Mouse (Mus musculus) intestine, embryonic 16.5 days (tissue): ENCODE data around the gene Gm37240. TPM values are rescaled to one million over a fixed set of nuclear protein-coding genes. Genes with fewer than 3 reads are reported as not detected.

Experiments used
- ATAC-seq: fragments of 200-750 bp; cut with Nextera tagmentation; 2 replicates; pipeline ENCODE4 v1.8.0; 2017; ENCODE audit warnings: moderate TSS enrichment, moderate library complexity
- H3K27ac ChIP-seq: fragments of 300-500 bp; sonication (generic); 2 replicates; pipeline ENCODE4 v1.5.1; 2014; ENCODE audit warnings: mild to moderate bottlenecking, low read length
- H3K27me3 ChIP-seq: fragments of 300-500 bp; sonication (generic); replicated peaks from 2 replicates; pipeline ENCODE4 v1.6.1; 2014; ENCODE audit warnings: low read length, control low read depth, mixed read lengths; ENCODE audit not compliant: control insufficient read depth, insufficient read depth
- H3K36me3 ChIP-seq: fragments of 300-500 bp; sonication (generic); 2 replicates; pipeline ENCODE4 v1.6.1; 2014; ENCODE audit warnings: low read length, control low read depth; ENCODE audit not compliant: control insufficient read depth, insufficient read depth
- H3K4me1 ChIP-seq: fragments of 300-500 bp; sonication (generic); 2 replicates; pipeline ENCODE4 v1.6.1; 2014; ENCODE audit warnings: low read length, control low read depth, mixed read lengths; ENCODE audit not compliant: control insufficient read depth, insufficient read depth
- H3K4me2 ChIP-seq: fragments of 300-500 bp; sonication (generic); 2 replicates; pipeline ENCODE4 v1.6.1; 2014; ENCODE audit warnings: low read depth, low read length, control low read depth
- H3K4me3 ChIP-seq: fragments of 300-500 bp; sonication (generic); 2 replicates; pipeline ENCODE4 v1.5.1; 2014; ENCODE audit warnings: mild to moderate bottlenecking, low read length
- H3K9ac ChIP-seq: fragments of 300-500 bp; sonication (generic); 2 replicates; pipeline ENCODE4 v1.6.1; 2014; ENCODE audit warnings: low read depth, low read length
- H3K9me3 ChIP-seq: fragments of 300-500 bp; sonication (generic); 2 replicates; pipeline ENCODE4 v1.6.1; 2016; ENCODE audit warnings: low read length, control low read depth; ENCODE audit not compliant: control insufficient read depth
- WGBS: fragments of 180-500 bp; shearing (Covaris S2); extraction: QIAGEN DNeasy Blood & Tissue Kit; methylation state at CpG from one replicate; pipeline ENCODE4 v1.1.7; 2014; 5-methylcytosine and 5-hydroxymethylcytosine counted together
- polyA plus RNA-seq: library from polyadenylated mRNA; unstranded; fragments of >200 nt; fragmentation: Nextera tagmentation; extraction: Ambion mirVana; gene quantifications from 2 replicates; pipeline ENCODE4 v1.2.1, GENCODE M21; 2015

Gm37240 gene
- polyA plus RNA-seq, 1 experiment from 2014 or later = 6.8 TPM

DNA sequence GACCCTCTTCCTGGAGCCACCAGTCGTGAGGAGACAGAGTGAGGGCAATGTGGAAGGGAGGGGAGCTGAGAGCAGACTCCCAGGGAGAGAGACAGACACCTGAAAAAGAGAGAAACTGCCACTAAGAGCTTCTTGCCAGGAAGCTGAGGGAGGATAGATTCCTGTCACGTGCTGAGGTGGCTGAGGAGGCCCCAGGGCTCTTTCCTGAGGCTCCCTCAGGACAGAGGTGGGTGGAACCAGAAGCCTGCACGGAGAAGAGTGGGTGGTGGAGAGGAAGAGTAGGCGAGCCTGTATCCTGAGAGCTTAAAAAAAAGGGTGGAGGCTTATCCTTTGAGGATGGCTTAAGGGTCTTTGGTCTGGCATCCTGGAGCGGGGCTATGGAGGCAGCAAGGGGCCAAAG, 699.0 kb downstream of the Gm37240 start:
- Histone ChIP-seq H3K4me1 (peaks cover 17% of the 10 kb centered on the region), H3K27me3 (no peaks in the 10 kb centered on the region), H3K4me2 (no peak overlapping the region), H3K9ac (no peak overlapping the region), H3K27ac (no peak overlapping the region), H3K36me3 (no peaks in the 10 kb centered on the region), H3K9me3 (no peaks in the 10 kb centered on the region), H3K4me3 (no peak overlapping the region)
- 46% methylated on average over 5 of the region's 5 CpGs for WGBS
- no peak for ATAC-seq

GRCm38 (mm10) chr3:85186661-85187076, 700.6 kb downstream of the Gm37240 start:
- peaks cover 17% of the 10 kb centered on the region for H3K4me1 ChIP-seq
- 53% methylated on average over 19 of the region's 19 CpGs for WGBS
- no peak overlapping the region for H3K9ac ChIP-seq
- no peaks in the 10 kb centered on the region for H3K36me3 ChIP-seq
- H3K9me3 ChIP-seq = no peaks in the 10 kb centered on the region
- no peak for ATAC-seq
- H3K4me3 ChIP-seq = no peak overlapping the region
- no peak overlapping the region for H3K27ac ChIP-seq
- no peak overlapping the region for H3K4me2 ChIP-seq
- H3K27me3 ChIP-seq = no peaks in the 10 kb centered on the region

GRCm38 (mm10) chr3:85185827-85186226, 701.5 kb downstream of the Gm37240 start:
- Histone ChIP-seq H3K9ac (no peak overlapping the region), H3K27ac (no peak overlapping the region), H3K27me3 (no peaks in the 10 kb centered on the region), H3K4me3 (no peak overlapping the region), H3K4me2 (no peak overlapping the region), H3K4me1 (peaks cover 17% of the 10 kb centered on the region), H3K36me3 (no peaks in the 10 kb centered on the region), H3K9me3 (no peaks in the 10 kb centered on the region)
- ATAC-seq = peak; percentile 36; the same call in 1 of the 2 replicates
- WGBS = 20% methylated on average over 12 of the region's 12 CpGs

DNA sequence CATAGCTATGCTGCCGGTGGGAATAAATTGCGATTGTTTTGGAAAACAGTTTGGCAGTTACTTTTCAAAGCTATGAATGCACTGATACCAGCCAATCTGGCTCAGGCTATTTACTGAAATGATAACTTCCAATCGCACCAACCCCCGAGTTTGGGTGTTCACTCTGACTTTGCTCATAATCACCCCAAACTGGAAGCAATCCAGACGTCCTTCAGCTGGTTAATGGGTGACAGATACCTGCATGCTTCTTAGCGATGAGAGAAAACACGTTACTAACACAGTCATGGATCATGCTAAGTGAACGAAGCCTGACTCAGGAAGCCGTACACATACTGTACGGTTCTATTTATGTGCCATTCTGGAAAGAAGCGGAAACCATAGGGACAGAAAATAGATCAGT, 702.4 kb downstream of the Gm37240 start:
- Histone ChIP-seq H3K4me2 (no peak overlapping the region), H3K4me3 (no peak overlapping the region), H3K4me1 (peaks cover 17% of the 10 kb centered on the region), H3K27me3 (no peaks in the 10 kb centered on the region), H3K36me3 (no peaks in the 10 kb centered on the region), H3K9me3 (no peaks in the 10 kb centered on the region), H3K9ac (no peak overlapping the region), H3K27ac (no peak overlapping the region)
- ATAC-seq = no peak
- 46% methylated on average over 11 of the region's 11 CpGs for WGBS

GRCm38 (mm10) chr3:85184151-85184550, 703.2 kb downstream of the Gm37240 start:
- no peaks in the 10 kb centered on the region for H3K9me3 ChIP-seq
- H3K27me3 ChIP-seq = no peaks in the 10 kb centered on the region
- H3K27ac ChIP-seq = no peak overlapping the region
- peaks cover 17% of the 10 kb centered on the region for H3K4me1 ChIP-seq
- H3K9ac ChIP-seq = no peak overlapping the region
- H3K4me2 ChIP-seq = no peak overlapping the region
- no peak for ATAC-seq
- no peaks in the 10 kb centered on the region for H3K36me3 ChIP-seq
- 18% methylated on average over 6 of the region's 6 CpGs for WGBS
- H3K4me3 ChIP-seq = no peak overlapping the region

GRCm38 (mm10) chr3:85176736-85177135, 710.6 kb downstream of the Gm37240 start:
- Histone ChIP-seq H3K4me3 (no peak overlapping the region), H3K27ac (no peak overlapping the region), H3K9ac (no peak overlapping the region), H3K4me1 (peaks cover 2% of the 10 kb centered on the region; the same call in 1 of the 2 replicates), H3K4me2 (no peak overlapping the region), H3K36me3 (no peaks in the 10 kb centered on the region), H3K27me3 (no peaks in the 10 kb centered on the region), H3K9me3 (no peaks in the 10 kb centered on the region)
- 90% methylated on average over 1 of the region's 1 CpGs for WGBS
- ATAC-seq = no peak

DNA sequence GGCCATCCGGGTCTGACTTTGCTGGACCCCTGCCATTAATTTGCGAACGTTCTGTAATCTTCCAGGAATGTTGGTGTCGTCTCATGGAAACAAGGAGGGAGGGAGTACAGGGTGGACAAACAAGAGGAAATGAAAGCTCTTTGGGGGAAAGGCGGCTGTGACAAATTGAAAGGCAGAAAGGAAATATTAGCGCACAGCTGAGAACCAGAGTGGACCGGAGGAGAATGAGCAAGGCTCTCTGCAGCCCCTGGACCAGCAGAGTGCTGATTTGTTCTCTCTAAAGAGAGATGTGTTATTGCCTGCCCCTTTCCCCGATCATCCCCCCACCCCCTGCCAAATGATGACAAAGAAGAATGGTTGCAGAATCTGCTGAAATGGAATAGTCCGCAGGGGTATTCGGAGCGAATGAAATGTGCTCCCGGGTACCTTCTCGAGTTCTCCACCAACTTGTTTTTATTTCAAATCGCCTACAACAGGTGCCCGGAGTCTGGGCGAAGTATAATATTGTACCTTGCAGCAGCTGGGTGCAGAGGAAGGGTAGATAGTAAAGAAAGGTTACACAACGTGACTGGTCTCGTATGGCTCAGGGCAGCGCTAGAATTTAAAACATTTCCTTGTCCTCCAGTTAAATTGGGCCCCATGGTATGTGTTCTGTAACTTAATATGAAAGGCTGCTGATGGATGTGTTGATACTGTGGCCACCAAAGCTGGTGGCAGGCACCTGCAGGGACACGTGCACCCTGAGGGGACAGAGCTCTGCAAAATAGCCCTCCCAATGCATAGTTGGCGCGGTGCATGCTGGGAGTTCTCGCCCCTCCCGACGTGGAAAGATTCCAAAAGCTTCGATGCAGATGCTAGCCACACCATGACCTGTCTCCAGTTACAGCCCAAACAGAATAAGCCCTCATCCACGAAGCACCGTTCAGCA, 712.5 kb downstream of the Gm37240 start:
- WGBS = 68% methylated on average over 28 of the region's 28 CpGs
- no peak overlapping the region for H3K4me2 ChIP-seq
- ATAC-seq = no peak
- no peaks in the 10 kb centered on the region for H3K36me3 ChIP-seq
- peaks cover 2% of the 10 kb centered on the region; the same call in 1 of the 2 replicates for H3K4me1 ChIP-seq
- H3K27me3 ChIP-seq = no peaks in the 10 kb centered on the region
- no peak overlapping the region for H3K4me3 ChIP-seq
- H3K9me3 ChIP-seq = no peaks in the 10 kb centered on the region
- H3K9ac ChIP-seq = no peak overlapping the region
- no peak overlapping the region for H3K27ac ChIP-seq

GRCm38 (mm10) chr3:85173441-85174071, 713.8 kb downstream of the Gm37240 start:
- Histone ChIP-seq H3K4me3 (no peak overlapping the region), H3K9ac (no peak overlapping the region), H3K36me3 (no peaks in the 10 kb centered on the region), H3K9me3 (no peaks in the 10 kb centered on the region), H3K4me2 (no peak overlapping the region), H3K4me1 (peaks cover 2% of the 10 kb centered on the region; the same call in 1 of the 2 replicates), H3K27me3 (no peaks in the 10 kb centered on the region), H3K27ac (no peak overlapping the region)
- WGBS = 58% methylated on average over 6 of the region's 6 CpGs
- ATAC-seq = no peak

DNA sequence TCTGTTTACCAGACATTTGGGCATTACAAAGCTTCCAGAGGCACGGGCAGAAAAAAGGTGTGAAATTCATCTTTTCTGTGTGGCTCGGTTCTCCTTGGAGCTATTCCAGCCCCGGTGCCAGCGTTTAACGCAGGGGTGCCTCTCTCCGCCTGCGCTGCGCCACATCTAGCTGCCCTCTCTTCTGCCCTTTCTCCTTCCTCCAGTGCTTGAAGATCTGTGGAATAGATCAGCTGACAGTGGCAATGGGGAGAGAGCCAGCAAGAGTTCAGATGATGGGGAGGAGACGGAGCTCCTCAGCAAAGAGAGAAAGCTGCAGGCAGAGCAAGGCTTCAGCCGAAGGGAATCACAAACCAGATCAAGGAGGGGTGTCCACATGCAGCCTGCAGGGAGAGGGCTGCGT, 714.8 kb downstream of the Gm37240 start:
- H3K4me3 ChIP-seq = no peak overlapping the region
- H3K36me3 ChIP-seq = no peaks in the 10 kb centered on the region
- no peak overlapping the region for H3K9ac ChIP-seq
- H3K4me2 ChIP-seq = no peak overlapping the region
- 69% methylated on average over 11 of the region's 11 CpGs for WGBS
- no peaks in the 10 kb centered on the region for H3K27me3 ChIP-seq
- no peak for ATAC-seq
- no peaks in the 10 kb centered on the region for H3K9me3 ChIP-seq
- H3K4me1 ChIP-seq = peaks cover 2% of the 10 kb centered on the region; the same call in 1 of the 2 replicates
- no peak overlapping the region for H3K27ac ChIP-seq
